Comparison of ENCODE assay signal across 11 mouse cellular contexts in genomic region chr4:47237220-47237619, GRCm38 (mm10). TPM values are rescaled to one million over a fixed set of nuclear protein-coding genes. Genes with fewer than 3 reads are reported as not detected.
DNase-seq lines count a peak whose midpoint lies in the region; ATAC-seq and TF ChIP-seq lines count a peak whose summit lies in the region.
"Had no signal": no experiment of that assay in that cellular context is flagged by ENCODE, and none has a peak within 500 bp of the region (broad histone marks: within the 10 kb centered on the region; RNA-seq: fewer than 3 reads in every experiment).

No protein-coding gene starts in this region.

- no peak overlapping the region for H3K4me3 ChIP-seq in hindbrain, embryonic 16.5 days (ENCODE audit: low read length)
- H3K4me3 ChIP-seq in hindbrain, postnatal 0 days (ENCODE audit: low read length), result no peak overlapping the region
- H3K4me3 ChIP-seq: limb, embryonic 12.5 days had no signal

- H3K4me2 ChIP-seq in hindbrain, embryonic 16.5 days (ENCODE audit: low read length), result no peak overlapping the region
- H3K4me2 ChIP-seq in hindbrain, postnatal 0 days (ENCODE audit: low read depth, low read length), result no peak overlapping the region
- H3K4me2 ChIP-seq: limb, embryonic 12.5 days had no signal

- WGBS in hindbrain, embryonic 16.5 days, result 34% methylated on average over 15 of the region's 15 CpGs
- 44% methylated on average over 15 of the region's 15 CpGs for WGBS in hindbrain, postnatal 0 days

- no peak for TF ChIP-seq CTCF in hindbrain, postnatal 0 days (IDR thresholded peaks at IDR 0.05; ENCODE audit: low read depth)

- H3K27ac ChIP-seq in hindbrain, embryonic 16.5 days (ENCODE audit: low read depth, low read length), result no peak overlapping the region
- no peak overlapping the region for H3K27ac ChIP-seq in hindbrain, postnatal 0 days
- H3K27ac ChIP-seq: limb, embryonic 12.5 days had no signal

- peaks cover 14% of the 10 kb centered on the region for H3K4me1 ChIP-seq in hindbrain, embryonic 16.5 days (ENCODE audit: control insufficient read depth, insufficient read depth, low read depth, low read length)
- 0 out of 2 replicates have a peak, but pooled peaks cover 3% of the 10 kb centered on the region for H3K4me1 ChIP-seq in hindbrain, postnatal 0 days (ENCODE audit: insufficient read depth, low read length)

- no peaks in the 10 kb centered on the region for H3K9me3 ChIP-seq in hindbrain, embryonic 16.5 days (ENCODE audit: control insufficient read depth, low read length)
- H3K9me3 ChIP-seq in hindbrain, postnatal 0 days (ENCODE audit: low read length), result no peaks in the 10 kb centered on the region
- H3K9me3 ChIP-seq: limb, embryonic 12.5 days had no signal

- H3K36me3 ChIP-seq in hindbrain, embryonic 16.5 days (ENCODE audit: control insufficient read depth, insufficient read depth, low read length), result no peaks in the 10 kb centered on the region
- no peaks in the 10 kb centered on the region for H3K36me3 ChIP-seq in hindbrain, postnatal 0 days (ENCODE audit: insufficient read depth, low read length)
- H3K36me3 ChIP-seq: limb, embryonic 12.5 days had no signal

- H3K9ac ChIP-seq in hindbrain, embryonic 16.5 days (ENCODE audit: low read depth, low read length), result no peak overlapping the region
- no peak overlapping the region for H3K9ac ChIP-seq in hindbrain, postnatal 0 days (replicated peaks; ENCODE audit: low read length)
- H3K9ac ChIP-seq: limb, embryonic 12.5 days had no signal

- no peak for DNase-seq in hindbrain, postnatal 0 days (ENCODE audit: low spot score)
- peak; percentile 20 for DNase-seq in ZHBTc4 (ENCODE audit: low read depth, low spot score)
- peak; percentile 79 for DNase-seq in gastrocnemius, postnatal 10 days
- peak; percentile 83 for DNase-seq in kidney, postnatal 14 days
- DNase-seq in layer of hippocampus, adult 11-12 months (ENCODE audit: low spot score), result no peak
- DNase-seq in lung, postnatal 14 days, result no peak
- no peak for DNase-seq in spleen, adult 12 weeks (ENCODE audit: low spot score)
- DNase-seq: adrenal gland, adult 8-10 months had no signal

- no peaks in the 10 kb centered on the region for H3K27me3 ChIP-seq in hindbrain, embryonic 16.5 days (replicated peaks; ENCODE audit: control insufficient read depth, insufficient read depth, low read length)
- H3K27me3 ChIP-seq in hindbrain, postnatal 0 days (ENCODE audit: insufficient read depth, low read length), result no peaks in the 10 kb centered on the region
- H3K27me3 ChIP-seq: limb, embryonic 12.5 days had no signal

- ATAC-seq in hindbrain, embryonic 16.5 days, result 0 out of 2 replicates have a peak, but pooled peaks have one; percentile 22
- no peak for ATAC-seq in hindbrain, postnatal 0 days
- ATAC-seq: intestine, embryonic 16.5 days had no signal

RNA-seq across cellular contexts. Expression of gene Col15a1, which starts 29.3 kb away (rescaled TPM):
- 3.4 and 4.7 TPM in 2 replicates for polyA plus RNA-seq in hindbrain, embryonic 16.5 days (2015; fragmentation: Nextera tagmentation; extraction: Ambion mirVana)
- total RNA-seq in hindbrain, postnatal 0 days (2014; rRNA removed), result 8.9 and 13.7 TPM in 2 replicates
- 3.1 and 3.7 TPM in 2 replicates for polyA plus RNA-seq in hindbrain, postnatal 0 days (2015; fragmentation: Nextera tagmentation; extraction: Ambion mirVana)
- 100 to 1,000 TPM; 332 to 359 TPM for total RNA-seq in gastrocnemius, postnatal 10 days (2021)

Comparison
In these comparisons a context has a peak if more than half of its experiments do, and no peak if none do; other contexts are left out.
1. DNase-seq: peak in ZHBTc4 (single experiment), gastrocnemius, postnatal 10 days (single experiment) and kidney, postnatal 14 days (single experiment); none in hindbrain, postnatal 0 days (single experiment), layer of hippocampus, adult 11-12 months (single experiment), lung, postnatal 14 days (single experiment) and spleen, adult 12 weeks (single experiment).
2. RNA of gene Col15a1, which starts 29.3 kb away (total RNA-seq): 332 to 359 TPM in gastrocnemius, postnatal 10 days; 8.9 to 13.7 TPM in hindbrain, postnatal 0 days; every median in the first group is over 10 times any median in the second.